In genomic region chr9:46269125-46269524, GRCm38 (mm10) we compare ENCODE assay signal across 45 mouse cellular contexts. TPM values are rescaled to one million over a fixed set of nuclear protein-coding genes. Genes with fewer than 3 reads are reported as not detected.
"Had no signal": no experiment of that assay in that cellular context is flagged by ENCODE, and none has a peak within 500 bp of the region (broad histone marks: within the 10 kb centered on the region; RNA-seq: fewer than 3 reads in every experiment).

No protein-coding gene starts in this region.

- H3K36me3 ChIP-seq: limb, embryonic 10.5 days; limb, embryonic 12.5 days; limb, embryonic 13.5 days; limb, embryonic 15.5 days; liver, embryonic 13.5 days; liver, embryonic 15.5 days; lung, embryonic 15.5 days; midbrain, embryonic 10.5 days; midbrain, embryonic 12.5 days; midbrain, embryonic 13.5 days; midbrain, embryonic 15.5 days; neural tube, embryonic 12.5 days had no signal

- ATAC-seq: liver, embryonic 12.5 days; lung, postnatal 0 days; midbrain, embryonic 13.5 days; midbrain, embryonic 15.5 days; midbrain, embryonic 16.5 days had no signal

- H3K27ac ChIP-seq: left cerebral cortex, adult 2 months; limb, embryonic 12.5 days; limb, embryonic 13.5 days; limb, embryonic 15.5 days; liver, embryonic 12.5 days; liver, embryonic 13.5 days; liver, embryonic 14.5 days; liver, embryonic 15.5 days; lung, embryonic 15.5 days; macrophage; midbrain, embryonic 10.5 days; midbrain, embryonic 12.5 days; midbrain, embryonic 13.5 days; midbrain, embryonic 15.5 days; neural tube, embryonic 12.5 days had no signal

- H3K4me3 ChIP-seq: left cerebral cortex, adult 2 months; limb, embryonic 13.5 days; limb, embryonic 15.5 days; liver, embryonic 12.5 days; liver, embryonic 13.5 days; liver, embryonic 15.5 days; lung, embryonic 15.5 days; megakaryocyte, embryonic 14.5 days; midbrain, embryonic 10.5 days; midbrain, embryonic 12.5 days; midbrain, embryonic 13.5 days; midbrain, embryonic 15.5 days; myocyte; neural tube, embryonic 12.5 days had no signal

- H3K4me2 ChIP-seq: liver, embryonic 12.5 days; liver, embryonic 13.5 days; liver, embryonic 15.5 days; lung, embryonic 14.5 days; lung, embryonic 15.5 days; midbrain, embryonic 11.5 days; midbrain, embryonic 13.5 days; midbrain, embryonic 15.5 days had no signal

- DNase-seq: left cerebral cortex, postnatal 4 days; liver, embryonic 13.5 days; lung, adult 18-20 months; lung, adult 2 months; lung, embryonic 14.5 days; lung, postnatal 10 days; lung, postnatal 14 days; lung, postnatal 36 days; lung, postnatal 4 days; midbrain, embryonic 14.5 days had no signal

- H3K9me3 ChIP-seq: limb, embryonic 10.5 days; limb, embryonic 12.5 days; limb, embryonic 13.5 days; limb, embryonic 15.5 days; liver, embryonic 12.5 days; liver, embryonic 13.5 days; liver, embryonic 15.5 days; lung, embryonic 15.5 days; megakaryocyte, embryonic 14.5 days; midbrain, embryonic 10.5 days; midbrain, embryonic 12.5 days; midbrain, embryonic 13.5 days; midbrain, embryonic 15.5 days; neural tube, embryonic 12.5 days had no signal

- H3K9ac ChIP-seq: limb, embryonic 12.5 days; limb, embryonic 15.5 days; liver, embryonic 12.5 days; liver, embryonic 13.5 days; liver, embryonic 14.5 days; liver, embryonic 15.5 days; lung, embryonic 14.5 days; lung, embryonic 15.5 days; midbrain, embryonic 12.5 days; midbrain, embryonic 13.5 days; midbrain, embryonic 15.5 days; neural tube, embryonic 12.5 days had no signal

RNA-seq across cellular contexts. Expression of gene Apoa5, which starts 0.7 kb away (rescaled TPM):
- total RNA-seq: left cerebral cortex, adult 18-20 months; left cerebral cortex, adult 2 months; left cerebral cortex, adult 8-10 months; left cerebral cortex, postnatal 10 days; left cerebral cortex, postnatal 14 days; left cerebral cortex, postnatal 25 days; left cerebral cortex, postnatal 36 days; left cerebral cortex, postnatal 4 days; megakaryocyte progenitor cell, adult 5-6 weeks; megakaryocyte-erythroid progenitor cell, adult 5-6 weeks; midbrain, postnatal 0 days; monocyte, adult 5-6 weeks had no signal
- polyA plus RNA-seq: limb, embryonic 13.5 days; limb, embryonic 14.5 days; limb, embryonic 15.5 days; lung, embryonic 14.5 days; lung, embryonic 15.5 days; lung, embryonic 16.5 days; macrophage; midbrain, embryonic 10.5 days; midbrain, embryonic 12.5 days; midbrain, embryonic 13.5 days; midbrain, embryonic 14.5 days; midbrain, embryonic 15.5 days; midbrain, embryonic 16.5 days; midbrain, postnatal 0 days; myocyte; neural tube, embryonic 11.5 days; neural tube, embryonic 12.5 days had no signal

RNA-seq across cellular contexts. Expression of gene Apoa4, which starts 28.6 kb away (rescaled TPM):
- total RNA-seq: left cerebral cortex, adult 18-20 months; left cerebral cortex, adult 2 months; left cerebral cortex, adult 8-10 months; left cerebral cortex, postnatal 10 days; left cerebral cortex, postnatal 14 days; left cerebral cortex, postnatal 25 days; left cerebral cortex, postnatal 36 days; left cerebral cortex, postnatal 4 days; megakaryocyte progenitor cell, adult 5-6 weeks; megakaryocyte, adult 5-6 weeks; megakaryocyte-erythroid progenitor cell, adult 5-6 weeks; midbrain, postnatal 0 days; monocyte, adult 5-6 weeks had no signal
- polyA plus RNA-seq: limb, embryonic 10.5 days; limb, embryonic 11.5 days; limb, embryonic 12.5 days; limb, embryonic 15.5 days; liver, embryonic 12.5 days; lung, embryonic 14.5 days; lung, embryonic 16.5 days; macrophage; midbrain, embryonic 10.5 days; midbrain, embryonic 11.5 days; midbrain, embryonic 12.5 days; midbrain, embryonic 14.5 days; midbrain, embryonic 16.5 days; midbrain, postnatal 0 days; myocyte; neural tube, embryonic 11.5 days; neural tube, embryonic 12.5 days had no signal

RNA-seq across cellular contexts. Expression of gene Apoc3, which starts 33.7 kb away (rescaled TPM):
- total RNA-seq: left cerebral cortex, postnatal 10 days; left cerebral cortex, postnatal 4 days; megakaryocyte progenitor cell, adult 5-6 weeks; megakaryocyte, adult 5-6 weeks; megakaryocyte-erythroid progenitor cell, adult 5-6 weeks; midbrain, postnatal 0 days; monocyte, adult 5-6 weeks had no signal
- polyA plus RNA-seq: limb, embryonic 10.5 days; limb, embryonic 11.5 days; limb, embryonic 12.5 days; limb, embryonic 13.5 days; limb, embryonic 14.5 days; limb, embryonic 15.5 days; lung, embryonic 14.5 days; lung, embryonic 15.5 days; lung, embryonic 16.5 days; lung, postnatal 0 days; macrophage; midbrain, embryonic 10.5 days; midbrain, embryonic 11.5 days; midbrain, embryonic 12.5 days; midbrain, embryonic 13.5 days; midbrain, embryonic 14.5 days; midbrain, embryonic 15.5 days; midbrain, embryonic 16.5 days; midbrain, postnatal 0 days; myocyte; neural tube, embryonic 11.5 days; neural tube, embryonic 12.5 days had no signal
